In genomic region chr10:90577099-90577461, GRCm38 (mm10) we compare ENCODE assay signal across 12 mouse cellular contexts.
DNase-seq lines count a peak whose midpoint lies in the region; ATAC-seq lines count a peak whose summit lies in the region.
"Had no signal": no experiment of that assay in that cellular context is flagged by ENCODE, and none has a peak within 500 bp of the region (broad histone marks: within the 10 kb centered on the region; RNA-seq: fewer than 3 reads in every experiment).

No protein-coding gene starts in this region.

- no peak overlapping the region for H3K27ac ChIP-seq in limb, embryonic 12.5 days
- H3K27ac ChIP-seq in limb, embryonic 10.5 days, result no peak overlapping the region
- peak overlapping the region; percentile 82 for H3K27ac ChIP-seq in hindbrain, embryonic 12.5 days
- peak overlapping the region; percentile 20; the same call in 1 of the 2 replicates for H3K27ac ChIP-seq in neural tube, embryonic 12.5 days
- H3K27ac ChIP-seq: macrophage had no signal

- no peak overlapping the region for H3K9ac ChIP-seq in limb, embryonic 12.5 days (replicated peaks)
- peak overlapping the region; percentile 51 for H3K9ac ChIP-seq in hindbrain, embryonic 12.5 days
- peak overlapping the region; percentile 45 for H3K9ac ChIP-seq in neural tube, embryonic 12.5 days

- H3K9me3 ChIP-seq in limb, embryonic 12.5 days, result no peaks in the 10 kb centered on the region
- H3K9me3 ChIP-seq in limb, embryonic 10.5 days (replicated peaks), result no peaks in the 10 kb centered on the region
- no peaks in the 10 kb centered on the region for H3K9me3 ChIP-seq in hindbrain, embryonic 12.5 days (replicated peaks)
- H3K9me3 ChIP-seq in neural tube, embryonic 12.5 days, result no peaks in the 10 kb centered on the region

- ATAC-seq in limb, embryonic 12.5 days (ENCODE audit: insufficient number of reproducible peaks, insufficient read depth, low FRiP score, low TSS enrichment, low read depth), result no peak
- ATAC-seq in hindbrain, embryonic 12.5 days (ENCODE audit: low FRiP score), result no peak
- ATAC-seq in neural tube, embryonic 12.5 days (ENCODE audit: low FRiP score, low read depth), result peak; percentile 26
- ATAC-seq: Patski had no signal

- peaks cover 7% of the 10 kb centered on the region; the same call in 1 of the 2 replicates for H3K4me1 ChIP-seq in limb, embryonic 12.5 days (replicated peaks)
- 0 out of 2 replicates have a peak, but pooled peaks cover 3% of the 10 kb centered on the region for H3K4me1 ChIP-seq in limb, embryonic 10.5 days
- peaks cover 6% of the 10 kb centered on the region; the same call in 1 of the 2 replicates for H3K4me1 ChIP-seq in hindbrain, embryonic 12.5 days
- peaks cover 8% of the 10 kb centered on the region; the same call in 1 of the 2 replicates for H3K4me1 ChIP-seq in neural tube, embryonic 12.5 days

- no peaks in the 10 kb centered on the region for H3K36me3 ChIP-seq in limb, embryonic 12.5 days
- no peaks in the 10 kb centered on the region for H3K36me3 ChIP-seq in limb, embryonic 10.5 days
- no peaks in the 10 kb centered on the region for H3K36me3 ChIP-seq in hindbrain, embryonic 12.5 days
- H3K36me3 ChIP-seq in neural tube, embryonic 12.5 days, result no peaks in the 10 kb centered on the region

- H3K4me3 ChIP-seq in limb, embryonic 12.5 days (replicated peaks), result no peak overlapping the region; the same call in 1 of the 2 replicates
- H3K4me3 ChIP-seq in limb, embryonic 10.5 days, result no peak overlapping the region
- peak overlapping the region; percentile 34 for H3K4me3 ChIP-seq in hindbrain, embryonic 12.5 days
- peak overlapping the region; percentile 27 for H3K4me3 ChIP-seq in neural tube, embryonic 12.5 days
- H3K4me3 ChIP-seq: erythroblast, embryonic 14.5 days had no signal

- peaks cover 6% of the 10 kb centered on the region for H3K27me3 ChIP-seq in limb, embryonic 12.5 days
- no peaks in the 10 kb centered on the region for H3K27me3 ChIP-seq in limb, embryonic 10.5 days (ENCODE audit: low read depth, poor library complexity, severe bottlenecking)
- H3K27me3 ChIP-seq in hindbrain, embryonic 12.5 days, result no peaks in the 10 kb centered on the region
- H3K27me3 ChIP-seq in neural tube, embryonic 12.5 days (replicated peaks), result no peaks in the 10 kb centered on the region

- peak overlapping the region; percentile 43 for H3K4me2 ChIP-seq in limb, embryonic 12.5 days
- H3K4me2 ChIP-seq in hindbrain, embryonic 12.5 days (replicated peaks), result peak overlapping the region; percentile 59
- H3K4me2 ChIP-seq in neural tube, embryonic 12.5 days (replicated peaks), result peak overlapping the region; percentile 65

- peak; percentile 81 for DNase-seq in heart, adult 11 months
- DNase-seq in heart, adult 9 months (ENCODE audit: low spot score in 2 of 2), result no peak
- no peak for DNase-seq in limb, embryonic 10.5 days (ENCODE audit: low spot score)
- no peak for DNase-seq in spleen, postnatal 4 days (ENCODE audit: low spot score in 2 of 2)
- DNase-seq in layer of hippocampus, adult 8-10 months (ENCODE audit: low spot score in 2 of 2), result no peak
- DNase-seq: thymus, adult 18-20 months had no signal

- 79% methylated on average over 6 of the region's 6 CpGs for WGBS in limb, embryonic 12.5 days
- 81% methylated on average over 6 of the region's 6 CpGs for WGBS in limb, embryonic 10.5 days
- 56% methylated on average over 6 of the region's 6 CpGs for WGBS in hindbrain, embryonic 12.5 days
- WGBS in neural tube, embryonic 12.5 days, result 68% methylated on average over 6 of the region's 6 CpGs

Comparison
In these comparisons a context has a peak if more than half of its experiments do, and no peak if none do; other contexts are left out.
1. H3K27ac ChIP-seq: peak in hindbrain, embryonic 12.5 days (single experiment) and neural tube, embryonic 12.5 days (single experiment); none in limb, embryonic 12.5 days (single experiment) and limb, embryonic 10.5 days (single experiment).
2. H3K4me3 ChIP-seq: peak in hindbrain, embryonic 12.5 days (single experiment) and neural tube, embryonic 12.5 days (single experiment); none in limb, embryonic 12.5 days (single experiment) and limb, embryonic 10.5 days (single experiment).
3. Peak in every context shown above with its lines, with median percentiles within 50 percentile points of each other: H3K4me2 ChIP-seq.